Mouse (Mus musculus): ENCODE measurements at regions not wholly inside any gene's neighbourhood (a gene's known extent, or its start where the extent isn't known, plus 50 kb on each side); places are given as distances from the start of the nearest gene placed in this dataset.
A peak's percentile ranks its signal among the peaks of the same experiment; 100 is the strongest.

DNA sequence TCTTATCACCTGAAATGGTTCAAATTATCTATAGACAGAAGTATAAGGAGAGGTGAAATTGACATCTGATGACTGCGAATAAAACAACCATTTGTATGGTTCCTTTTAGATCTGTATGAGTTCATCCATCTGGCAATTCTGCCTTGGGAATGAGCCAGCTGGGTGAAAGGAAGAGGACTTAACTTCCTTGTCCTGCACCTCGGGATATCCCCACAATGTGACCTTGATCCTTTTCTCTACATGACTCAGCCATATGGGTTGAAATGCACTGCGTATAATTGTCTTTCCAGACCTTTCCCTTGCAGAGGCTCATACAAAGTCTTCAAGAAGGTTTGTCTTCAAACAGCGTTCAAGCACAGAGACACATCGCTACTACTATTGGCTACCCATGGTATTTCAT is 292.6 kb upstream of the Pitrm1 start:
- no peak for TF ChIP-seq EP300 (optimal IDR thresholded peaks at IDR 0.05)
- TF ChIP-seq CTCF (IDR thresholded peaks at IDR 0.05; ENCODE audit: low read depth): no peak
- WGBS: 79% methylated on average over 5 of the region's 5 CpGs
- no peaks in the 10 kb centered on the region for H3K36me3 ChIP-seq (ENCODE audit: control insufficient read depth, insufficient read depth, low read length)
- H3K9ac ChIP-seq (ENCODE audit: low read length): no peak overlapping the region
- H3K9me3 ChIP-seq (ENCODE audit: control insufficient read depth, low read length): no peaks in the 10 kb centered on the region
- no peaks in the 10 kb centered on the region for H3K4me1 ChIP-seq (replicated peaks; ENCODE audit: control insufficient read depth, insufficient read depth)
- DNase-seq (ENCODE audit: low spot score) (no peak), ATAC-seq (ENCODE audit: low FRiP score, low TSS enrichment) (peak; percentile 82)
- no peak overlapping the region for H3K27ac ChIP-seq (replicated peaks)
- H3K4me3 ChIP-seq (ENCODE audit: low read depth, low read length): no peak overlapping the region
- H3K4me2 ChIP-seq (replicated peaks; ENCODE audit: low read depth): no peak overlapping the region
- no peaks in the 10 kb centered on the region for H3K27me3 ChIP-seq (ENCODE audit: control insufficient read depth, insufficient read depth, low read length)

DNA sequence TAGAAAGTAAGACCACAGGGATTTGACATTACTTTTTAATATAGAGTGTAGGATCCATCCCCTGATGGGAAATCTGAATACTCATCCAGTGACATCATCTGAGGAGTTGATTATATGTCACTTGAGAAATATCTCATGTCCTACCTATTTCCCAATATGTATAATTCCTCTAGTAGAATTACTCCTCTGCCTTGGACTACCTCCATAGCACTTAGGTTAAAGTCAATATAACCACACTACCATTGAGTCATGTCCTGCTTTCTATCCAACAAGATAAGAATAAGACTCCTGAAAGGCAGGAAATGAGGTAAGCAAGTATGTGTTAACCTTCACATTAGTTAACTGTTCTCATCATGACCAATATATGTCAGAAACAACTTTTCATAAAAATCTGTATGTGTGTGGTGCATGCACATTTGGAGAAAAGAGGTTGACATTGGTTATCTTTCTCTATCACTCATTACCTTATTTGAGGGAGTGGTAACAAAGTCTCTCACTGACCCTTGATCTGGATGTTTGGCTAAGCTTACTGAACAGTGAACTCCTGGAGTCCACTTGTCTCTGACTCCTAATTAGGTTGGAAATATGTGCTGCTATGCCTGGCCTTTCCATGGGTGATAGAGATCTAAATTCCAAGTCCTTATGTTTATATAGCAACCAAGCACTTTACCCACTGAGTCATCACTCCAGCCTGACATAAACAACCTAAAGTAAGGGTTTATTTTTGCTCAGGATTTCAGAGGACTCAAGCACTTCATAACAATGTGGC is 292.0 kb upstream of the Pitrm1 start:
- Histone ChIP-seq H3K9ac (ENCODE audit: low read length) (no peak overlapping the region), H3K27ac (replicated peaks) (no peak overlapping the region), H3K4me1 (replicated peaks; ENCODE audit: control insufficient read depth, insufficient read depth) (no peaks in the 10 kb centered on the region), H3K4me2 (replicated peaks; ENCODE audit: low read depth) (no peak overlapping the region), H3K9me3 (ENCODE audit: control insufficient read depth, low read length) (no peaks in the 10 kb centered on the region), H3K27me3 (ENCODE audit: control insufficient read depth, insufficient read depth, low read length) (no peaks in the 10 kb centered on the region), H3K36me3 (ENCODE audit: control insufficient read depth, insufficient read depth, low read length) (no peaks in the 10 kb centered on the region), H3K4me3 (ENCODE audit: low read depth, low read length) (no peak overlapping the region)
- TF ChIP-seq CTCF (IDR thresholded peaks at IDR 0.05; ENCODE audit: low read depth): no peak
- TF ChIP-seq EP300 (optimal IDR thresholded peaks at IDR 0.05): no peak
- peak; percentile 63; the same call in 1 of the 2 replicates for ATAC-seq (ENCODE audit: low FRiP score, low TSS enrichment)
- DNase-seq (ENCODE audit: low spot score): no peak

DNA sequence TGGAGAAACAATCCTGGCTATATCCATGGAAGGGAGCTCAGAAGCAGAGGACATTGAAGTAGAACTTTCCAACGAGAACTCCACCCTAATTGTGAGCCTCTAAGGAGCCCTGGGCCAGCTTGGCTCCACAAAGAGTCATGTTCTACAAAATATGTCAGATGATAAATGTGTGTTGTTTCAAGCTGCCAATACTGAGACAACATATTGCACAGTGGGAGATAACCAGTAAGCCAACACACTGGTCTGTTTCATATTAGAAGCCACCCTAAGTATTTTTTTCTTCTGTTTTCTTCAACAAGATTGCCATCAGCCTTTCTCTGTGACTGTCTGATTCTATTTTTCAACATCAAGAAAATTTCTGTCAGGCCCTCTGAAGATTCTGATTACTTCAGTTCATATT is 289.5 kb upstream of the Pitrm1 start:
- Histone ChIP-seq H3K4me1 (replicated peaks; ENCODE audit: control insufficient read depth, insufficient read depth) (no peaks in the 10 kb centered on the region), H3K27ac (replicated peaks) (no peak overlapping the region), H3K4me2 (replicated peaks; ENCODE audit: low read depth) (no peak overlapping the region), H3K9ac (ENCODE audit: low read length) (no peak overlapping the region), H3K36me3 (ENCODE audit: control insufficient read depth, insufficient read depth, low read length) (no peaks in the 10 kb centered on the region), H3K27me3 (ENCODE audit: control insufficient read depth, insufficient read depth, low read length) (no peaks in the 10 kb centered on the region), H3K9me3 (ENCODE audit: control insufficient read depth, low read length) (no peaks in the 10 kb centered on the region), H3K4me3 (ENCODE audit: low read depth, low read length) (no peak overlapping the region)
- ATAC-seq (ENCODE audit: low FRiP score, low TSS enrichment): no peak
- WGBS: 66% methylated on average over 1 of the region's 1 CpGs
- no peak for DNase-seq (ENCODE audit: low spot score)
- TF ChIP-seq CTCF (IDR thresholded peaks at IDR 0.05; ENCODE audit: low read depth) (no peak), EP300 (optimal IDR thresholded peaks at IDR 0.05) (no peak)

DNA sequence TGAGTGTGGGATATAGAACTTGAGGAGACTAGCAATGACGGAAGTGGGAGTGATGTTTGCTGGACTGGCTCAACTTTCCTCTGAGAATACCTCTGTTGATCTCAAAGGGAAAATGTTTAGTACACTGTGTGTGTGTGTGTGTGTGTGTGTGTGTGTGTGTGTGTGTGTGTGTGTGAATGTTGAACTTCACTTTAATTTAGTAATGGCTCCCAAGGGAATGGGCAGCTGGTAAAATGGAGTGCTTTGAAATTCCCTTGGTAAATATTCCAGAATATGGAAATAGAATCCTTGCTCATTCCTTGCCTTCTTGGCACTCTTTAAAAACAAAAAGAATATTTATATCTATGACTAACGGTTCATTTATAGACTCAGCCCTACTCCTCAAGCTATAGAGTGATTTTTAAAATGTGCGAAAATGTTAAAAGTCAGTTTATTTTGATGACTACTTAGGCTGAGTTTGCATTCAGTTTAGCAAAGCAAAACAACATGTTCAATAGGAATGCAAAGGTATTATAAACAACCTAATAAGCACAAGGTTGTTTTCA is 287.6 kb upstream of the Pitrm1 start:
- Histone ChIP-seq H3K4me1 (replicated peaks; ENCODE audit: control insufficient read depth, insufficient read depth) (no peaks in the 10 kb centered on the region), H3K9ac (ENCODE audit: low read length) (no peak overlapping the region), H3K9me3 (ENCODE audit: control insufficient read depth, low read length) (no peaks in the 10 kb centered on the region), H3K4me2 (replicated peaks; ENCODE audit: low read depth) (no peak overlapping the region), H3K27me3 (ENCODE audit: control insufficient read depth, insufficient read depth, low read length) (no peaks in the 10 kb centered on the region), H3K36me3 (ENCODE audit: control insufficient read depth, insufficient read depth, low read length) (no peaks in the 10 kb centered on the region), H3K4me3 (ENCODE audit: low read depth, low read length) (no peak overlapping the region), H3K27ac (replicated peaks) (no peak overlapping the region)
- TF ChIP-seq CTCF (IDR thresholded peaks at IDR 0.05; ENCODE audit: low read depth): no peak
- no peak for TF ChIP-seq EP300 (optimal IDR thresholded peaks at IDR 0.05)
- DNase-seq (ENCODE audit: low spot score) (no peak), ATAC-seq (ENCODE audit: low FRiP score, low TSS enrichment) (no peak)
- WGBS: 65% methylated on average over 3 of the region's 3 CpGs

DNA sequence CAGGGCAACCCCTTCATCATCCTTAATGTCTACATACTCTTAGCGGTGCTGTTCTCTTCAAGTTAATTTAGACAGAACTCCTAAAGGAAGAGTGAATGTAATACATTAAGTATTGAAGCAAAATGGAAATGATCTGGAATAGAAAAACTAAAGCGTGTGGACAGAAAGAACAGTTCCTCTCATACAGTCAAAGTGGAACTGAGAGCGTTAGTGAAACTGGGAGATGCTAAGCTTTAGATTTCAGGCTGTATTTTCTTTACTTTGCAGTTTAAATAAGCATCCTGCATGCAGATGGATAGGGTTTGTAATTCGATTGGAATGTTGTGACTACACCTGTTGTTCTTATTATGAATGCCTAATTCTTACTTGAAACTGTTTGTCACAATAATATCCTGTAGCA is 286.5 kb upstream of the Pitrm1 start:
- no peak overlapping the region for H3K9ac ChIP-seq (ENCODE audit: low read length)
- H3K27me3 ChIP-seq (ENCODE audit: control insufficient read depth, insufficient read depth, low read length): no peaks in the 10 kb centered on the region
- no peaks in the 10 kb centered on the region for H3K9me3 ChIP-seq (ENCODE audit: control insufficient read depth, low read length)
- H3K36me3 ChIP-seq (ENCODE audit: control insufficient read depth, insufficient read depth, low read length): no peaks in the 10 kb centered on the region
- no peak overlapping the region for H3K4me3 ChIP-seq (ENCODE audit: low read depth, low read length)
- no peak overlapping the region for H3K27ac ChIP-seq (replicated peaks)
- H3K4me1 ChIP-seq (replicated peaks; ENCODE audit: control insufficient read depth, insufficient read depth): no peaks in the 10 kb centered on the region
- WGBS: 76% methylated on average over 4 of the region's 4 CpGs
- H3K4me2 ChIP-seq (replicated peaks; ENCODE audit: low read depth): no peak overlapping the region
- TF ChIP-seq EP300 (optimal IDR thresholded peaks at IDR 0.05) (no peak), CTCF (IDR thresholded peaks at IDR 0.05; ENCODE audit: low read depth) (no peak)
- DNase-seq (ENCODE audit: low spot score) (no peak), ATAC-seq (ENCODE audit: low FRiP score, low TSS enrichment) (no peak)

DNA sequence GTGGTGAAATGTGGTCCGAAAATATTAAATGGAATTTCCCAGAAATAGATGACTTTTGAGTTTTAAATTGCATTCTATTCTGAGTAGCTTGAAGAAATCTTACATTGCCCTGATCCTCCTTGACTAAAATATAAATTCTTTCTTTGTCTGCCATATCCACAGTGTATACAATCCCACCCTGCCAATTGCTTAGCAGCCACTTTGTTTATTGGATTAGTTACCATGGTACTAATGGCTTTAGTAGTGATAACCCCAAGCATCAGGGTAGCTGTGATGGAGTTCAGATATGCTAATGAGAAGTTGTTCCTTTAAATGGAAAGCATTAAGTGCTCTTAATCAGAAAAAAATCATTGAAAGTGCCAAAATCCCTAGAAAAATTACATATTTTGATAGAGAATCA is 277.4 kb upstream of the Pitrm1 start:
- Histone ChIP-seq H3K36me3 (ENCODE audit: control insufficient read depth, insufficient read depth, low read length) (no peaks in the 10 kb centered on the region), H3K27me3 (ENCODE audit: control insufficient read depth, insufficient read depth, low read length) (no peaks in the 10 kb centered on the region), H3K9me3 (ENCODE audit: control insufficient read depth, low read length) (no peaks in the 10 kb centered on the region), H3K9ac (ENCODE audit: low read length) (no peak overlapping the region), H3K4me1 (replicated peaks; ENCODE audit: control insufficient read depth, insufficient read depth) (no peaks in the 10 kb centered on the region), H3K27ac (replicated peaks) (no peak overlapping the region), H3K4me2 (replicated peaks; ENCODE audit: low read depth) (no peak overlapping the region), H3K4me3 (ENCODE audit: low read depth, low read length) (no peak overlapping the region)
- DNase-seq (ENCODE audit: low spot score) (no peak), ATAC-seq (ENCODE audit: low FRiP score, low TSS enrichment) (no peak)
- 90% methylated on average over 1 of the region's 1 CpGs for WGBS
- TF ChIP-seq EP300 (optimal IDR thresholded peaks at IDR 0.05) (no peak), CTCF (IDR thresholded peaks at IDR 0.05; ENCODE audit: low read depth) (no peak)
